Mouse (Mus musculus) olfactory bulb, adult 2 months (tissue): Measurements from ENCODE around the gene Fsd1.

Experiments
- CTCF ChIP-seq: fragments of 200-500 bp; IDR thresholded peaks from 2 replicates; pipeline ENCODE4 v1.5.1; 2012; ENCODE audit warnings: low read depth, mild to moderate bottlenecking, low read length, moderate library complexity; ENCODE audit not compliant: insufficient read depth
- POLR2A ChIP-seq: fragments of 200-500 bp; IDR thresholded peaks from 2 replicates; pipeline ENCODE4 v1.6.1; 2012; ENCODE audit warnings: mild to moderate bottlenecking, low read depth, low read length, moderate library complexity; ENCODE audit not compliant: insufficient read depth

DNA sequence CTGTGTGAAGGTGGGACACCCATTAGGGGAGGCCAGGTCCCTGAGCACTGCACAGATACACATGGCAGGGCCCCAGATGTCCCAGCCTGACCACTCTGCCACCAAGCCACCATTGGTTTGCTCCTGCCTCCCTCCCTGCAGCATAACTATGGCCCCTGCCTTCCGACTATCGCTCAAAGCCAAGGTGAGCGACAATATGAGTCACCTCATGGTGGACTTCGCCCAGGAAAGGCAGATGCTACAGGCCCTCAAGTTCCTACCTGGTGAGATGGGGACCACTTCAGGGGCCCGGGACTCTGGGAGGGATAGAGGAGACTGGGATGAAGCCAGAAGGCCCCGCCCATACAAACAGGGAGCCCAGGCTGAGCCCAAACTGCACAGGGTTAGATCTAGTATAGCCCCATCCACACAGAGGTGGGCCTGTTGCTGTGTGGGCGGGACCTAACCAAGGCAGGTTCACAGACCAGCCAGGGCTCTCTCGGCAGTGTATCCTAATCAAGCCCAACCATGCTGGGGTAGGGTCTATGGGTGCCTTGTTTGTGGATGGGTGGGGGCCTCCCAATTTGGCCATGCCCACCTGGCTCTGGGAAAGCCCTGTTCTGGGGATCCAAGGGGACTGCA is 4.1 kb downstream of the Fsd1 start:
- TF ChIP-seq CTCF (no peak), POLR2A (no peak)
